Mouse (Mus musculus): ENCODE results near the gene Nceh1.

DNA sequence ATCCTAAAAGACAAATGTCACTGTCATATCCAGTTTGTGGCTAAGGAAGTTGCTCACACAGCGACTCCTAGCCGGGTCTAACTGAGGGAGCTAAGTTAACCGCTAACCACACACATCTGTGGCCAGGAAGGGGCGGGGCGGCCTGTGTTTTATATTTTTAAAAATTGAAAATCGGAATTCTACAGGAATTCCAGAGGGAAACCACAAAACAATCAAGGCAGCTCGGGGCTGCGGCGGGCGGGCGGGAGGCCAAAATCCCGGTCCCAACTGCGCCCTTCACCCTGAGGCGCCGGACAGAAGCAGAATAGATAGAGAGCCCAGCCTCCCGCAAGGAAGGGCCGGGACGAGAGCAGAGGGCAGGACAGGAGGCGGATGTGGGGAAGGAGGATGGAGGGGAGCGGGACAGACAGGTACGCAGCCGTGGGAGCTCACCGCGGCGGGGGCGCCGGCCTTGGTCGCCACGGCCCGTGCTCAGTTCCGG is 29.5 kb upstream of the Nceh1 start:
- TF ChIP-seq CTCF (IDR thresholded peaks at IDR 0.05 in 2 of 3, conservative IDR thresholded peaks at IDR 0.05 in 1 of 3; ENCODE audit: control insufficient read depth in 1 of 3, insufficient read depth in 1 of 3, low read depth in 2 of 3, low read length in 3 of 3, poor library complexity in 1 of 3, severe bottlenecking in 1 of 3) (peak in 2 of 3 experiments; percentile 6 to 10; a peak in 1 of 6 replicates), MAX (IDR thresholded peaks at IDR 0.05; ENCODE audit: low read length) (no peak), POLR2A (IDR thresholded peaks at IDR 0.05; ENCODE audit: control insufficient read depth in 1 of 2, insufficient read depth in 1 of 2, low read depth in 1 of 2, low read length in 2 of 2, poor library complexity in 1 of 2) (no peak), MAFK (IDR thresholded peaks at IDR 0.05; ENCODE audit: borderline replicate concordance, low read depth, low read length) (no peak), CHD1 (IDR thresholded peaks at IDR 0.05; ENCODE audit: low read depth, low read length) (no peak), ETS1 (IDR thresholded peaks at IDR 0.05; ENCODE audit: low read depth, low read length) (peak; percentile 66), BHLHE40 (IDR thresholded peaks at IDR 0.05; ENCODE audit: borderline replicate concordance, low read depth, low read length) (no peak), ZNF384 (IDR thresholded peaks at IDR 0.05; ENCODE audit: low read depth, low read length) (no peak), GABPA (IDR thresholded peaks at IDR 0.05; ENCODE audit: low read depth, low read length) (no peak), HCFC1 (IDR thresholded peaks at IDR 0.05; ENCODE audit: low read depth, low read length) (no peak), EP300 (IDR thresholded peaks at IDR 0.05; ENCODE audit: low read depth in 1 of 2, low read length in 2 of 2) (peak; percentile 26 to 55; a peak in 1 of 4 replicates), MEF2A (IDR thresholded peaks at IDR 0.05; ENCODE audit: extremely low read depth, insufficient replicate concordance, low read depth, low read length, poor library complexity, severe bottlenecking) (no peak), NELFE (IDR thresholded peaks at IDR 0.05; ENCODE audit: low read depth, low read length) (no peak), USF1 (IDR thresholded peaks at IDR 0.05; ENCODE audit: low read depth, low read length) (no peak)

Measured in MEL (cell line).